ENCODE assay signal across 8 mouse cellular contexts in the genomic region with DNA sequence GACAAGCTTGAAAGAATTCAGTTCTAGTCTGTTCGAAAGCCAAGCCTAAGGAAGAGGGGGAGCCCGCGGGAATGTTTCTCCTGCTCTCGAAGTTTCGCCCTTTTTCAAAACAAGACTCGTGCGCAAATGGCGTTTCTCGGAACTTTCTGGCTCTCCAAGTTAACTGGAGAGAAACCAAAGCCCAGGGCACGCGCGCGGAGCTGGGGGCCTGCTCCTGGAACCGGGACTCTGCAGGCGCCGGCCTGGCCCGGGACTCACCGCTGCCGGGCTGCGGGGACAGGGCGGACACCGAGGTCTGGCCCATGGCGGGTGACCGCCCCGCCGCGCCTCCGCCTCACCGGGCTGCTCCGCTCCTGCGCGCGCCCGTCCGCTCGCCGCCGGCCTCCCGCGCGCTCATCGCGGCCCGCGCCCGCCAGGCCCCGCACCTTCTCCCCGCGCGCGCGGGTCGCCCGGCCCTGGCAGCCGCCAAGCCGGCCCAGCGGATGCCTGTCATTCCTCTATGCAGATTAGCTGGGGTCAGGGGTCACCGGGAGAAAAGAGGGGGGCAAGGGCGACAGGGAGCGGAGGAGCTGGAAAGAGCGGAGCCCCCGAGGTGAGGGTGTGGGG.
DNase-seq lines count a peak whose midpoint lies in the region; ATAC-seq and TF ChIP-seq lines count a peak whose summit lies in the region.

No protein-coding gene starts in this region.

- under 1% methylated on average over 61 of the region's 62 CpGs for WGBS in forebrain, embryonic 13.5 days
- WGBS in heart, postnatal 0 days, result under 1% methylated on average over 53 of the region's 62 CpGs
- WGBS in liver, postnatal 0 days (ENCODE audit: insufficient replicate concordance), result 1% methylated on average over 59 of the region's 62 CpGs
- WGBS in neural tube, embryonic 14.5 days, result under 1% methylated on average over 60 of the region's 62 CpGs

- DNase-seq in MN1 (ENCODE audit: low spot score), result peak; percentile 75
- DNase-seq in heart, postnatal 0 days (ENCODE audit: low spot score), result peak; percentile 83
- DNase-seq in kidney, postnatal 25 days, result peak; percentile 84 to 88
- DNase-seq in liver, postnatal 0 days, result peak; percentile 75
- DNase-seq in urinary bladder, adult 2 months (ENCODE audit: low spot score), result peak; percentile 65

- no peak for TF ChIP-seq CTCF in heart, postnatal 0 days (IDR thresholded peaks at IDR 0.05; ENCODE audit: low read depth)
- no peak for TF ChIP-seq CTCF in liver, postnatal 0 days (IDR thresholded peaks at IDR 0.05; ENCODE audit: low read depth)

- no peaks in the 10 kb centered on the region for H3K9me3 ChIP-seq in forebrain, embryonic 13.5 days (replicated peaks)
- H3K9me3 ChIP-seq in heart, postnatal 0 days (replicated peaks; ENCODE audit: control insufficient read depth, low read length), result no peaks in the 10 kb centered on the region
- H3K9me3 ChIP-seq in liver, postnatal 0 days (ENCODE audit: low read length), result no peaks in the 10 kb centered on the region
- H3K9me3 ChIP-seq in neural tube, embryonic 14.5 days (ENCODE audit: control insufficient read depth, low read length), result no peaks in the 10 kb centered on the region

- no peaks in the 10 kb centered on the region for H3K27me3 ChIP-seq in forebrain, embryonic 13.5 days
- no peaks in the 10 kb centered on the region for H3K27me3 ChIP-seq in heart, postnatal 0 days (ENCODE audit: control insufficient read depth, insufficient read depth, low read length)
- H3K27me3 ChIP-seq in liver, postnatal 0 days (ENCODE audit: insufficient read depth, low read length), result no peaks in the 10 kb centered on the region
- H3K27me3 ChIP-seq in neural tube, embryonic 14.5 days (ENCODE audit: control insufficient read depth, insufficient read depth, low read length), result no peaks in the 10 kb centered on the region

- peak overlapping the region; percentile 74 for H3K9ac ChIP-seq in forebrain, embryonic 13.5 days
- H3K9ac ChIP-seq in heart, postnatal 0 days (replicated peaks; ENCODE audit: low read depth, low read length), result peak overlapping the region; percentile 94
- H3K9ac ChIP-seq in liver, postnatal 0 days (replicated peaks), result peak overlapping the region; percentile 68
- H3K9ac ChIP-seq in neural tube, embryonic 14.5 days (replicated peaks; ENCODE audit: low read depth, low read length), result peak overlapping the region; percentile 61

- H3K4me2 ChIP-seq in forebrain, embryonic 13.5 days, result peak overlapping the region; percentile 87
- H3K4me2 ChIP-seq in heart, postnatal 0 days (ENCODE audit: low read depth, low read length), result peak overlapping the region; percentile 63
- H3K4me2 ChIP-seq in liver, postnatal 0 days (ENCODE audit: low read depth, low read length), result peak overlapping the region; percentile 76
- peak overlapping the region; percentile 91 for H3K4me2 ChIP-seq in neural tube, embryonic 14.5 days (ENCODE audit: low read depth, low read length)

- peak overlapping the region; percentile 68; the same call in 1 of the 2 replicates for H3K27ac ChIP-seq in forebrain, embryonic 13.5 days
- peak overlapping the region; percentile 97 for H3K27ac ChIP-seq in heart, postnatal 0 days (ENCODE audit: low read depth)
- H3K27ac ChIP-seq in liver, postnatal 0 days (ENCODE audit: low read depth), result peak overlapping the region; percentile 84
- peak overlapping the region; percentile 48; the same call in 1 of the 2 replicates for H3K27ac ChIP-seq in neural tube, embryonic 14.5 days (ENCODE audit: low read depth, low read length)

- peak; percentile 64 for ATAC-seq in cerebellum, adult (ENCODE audit: insufficient number of reproducible peaks, low FRiP score, low TSS enrichment)
- peak; percentile 87 for ATAC-seq in forebrain, embryonic 13.5 days
- ATAC-seq in heart, postnatal 0 days (ENCODE audit: insufficient read depth, low read depth), result peak; percentile 92
- ATAC-seq in liver, postnatal 0 days, result peak; percentile 91
- peak; percentile 88 for ATAC-seq in neural tube, embryonic 14.5 days (ENCODE audit: low read depth)

- peaks cover 17% of the 10 kb centered on the region for H3K4me1 ChIP-seq in forebrain, embryonic 13.5 days
- H3K4me1 ChIP-seq in heart, postnatal 0 days (ENCODE audit: control insufficient read depth, insufficient read depth), result peaks cover 59% of the 10 kb centered on the region
- H3K4me1 ChIP-seq in liver, postnatal 0 days (ENCODE audit: insufficient read depth), result 0 out of 2 replicates have a peak, but pooled peaks cover 5% of the 10 kb centered on the region
- H3K4me1 ChIP-seq in neural tube, embryonic 14.5 days (ENCODE audit: control insufficient read depth, insufficient read depth, low read length), result no peaks in the 10 kb centered on the region

- peak overlapping the region; percentile 64 for H3K4me3 ChIP-seq in forebrain, embryonic 13.5 days
- peak overlapping the region; percentile 87 for H3K4me3 ChIP-seq in heart, postnatal 0 days (ENCODE audit: low read depth, low read length)
- H3K4me3 ChIP-seq in liver, postnatal 0 days (ENCODE audit: low read depth, low read length), result peak overlapping the region; percentile 63
- H3K4me3 ChIP-seq in neural tube, embryonic 14.5 days (ENCODE audit: low read depth, low read length), result peak overlapping the region; percentile 62

- no peaks in the 10 kb centered on the region for H3K36me3 ChIP-seq in forebrain, embryonic 13.5 days (ENCODE audit: poor library complexity, severe bottlenecking)
- no peaks in the 10 kb centered on the region for H3K36me3 ChIP-seq in heart, postnatal 0 days (replicated peaks; ENCODE audit: control insufficient read depth, insufficient read depth, low read length)
- no peaks in the 10 kb centered on the region for H3K36me3 ChIP-seq in liver, postnatal 0 days (replicated peaks; ENCODE audit: insufficient read depth, low read length)
- H3K36me3 ChIP-seq in neural tube, embryonic 14.5 days (ENCODE audit: control insufficient read depth, insufficient read depth, low read length), result no peaks in the 10 kb centered on the region

- no peak for TF ChIP-seq EP300 in heart, postnatal 0 days (IDR thresholded peaks at IDR 0.05; ENCODE audit: low read depth)
- TF ChIP-seq EP300 in liver, postnatal 0 days (IDR thresholded peaks at IDR 0.05; ENCODE audit: low read depth), result no peak

Comparison
In these comparisons a context has a peak if more than half of its experiments do, and no peak if none do; other contexts are left out.
1. Peak in every context shown above with its lines: DNase-seq, ATAC-seq, H3K4me3 ChIP-seq and H3K27ac ChIP-seq.